Mouse (Mus musculus): ENCODE measurements around the gene Map7d2. TPM values are rescaled to one million over a fixed set of nuclear protein-coding genes. Genes with fewer than 3 reads are reported as not detected.

Map7d2 gene
- polyA plus RNA-seq, 3 experiments from 2014 or later: not detected

DNA sequence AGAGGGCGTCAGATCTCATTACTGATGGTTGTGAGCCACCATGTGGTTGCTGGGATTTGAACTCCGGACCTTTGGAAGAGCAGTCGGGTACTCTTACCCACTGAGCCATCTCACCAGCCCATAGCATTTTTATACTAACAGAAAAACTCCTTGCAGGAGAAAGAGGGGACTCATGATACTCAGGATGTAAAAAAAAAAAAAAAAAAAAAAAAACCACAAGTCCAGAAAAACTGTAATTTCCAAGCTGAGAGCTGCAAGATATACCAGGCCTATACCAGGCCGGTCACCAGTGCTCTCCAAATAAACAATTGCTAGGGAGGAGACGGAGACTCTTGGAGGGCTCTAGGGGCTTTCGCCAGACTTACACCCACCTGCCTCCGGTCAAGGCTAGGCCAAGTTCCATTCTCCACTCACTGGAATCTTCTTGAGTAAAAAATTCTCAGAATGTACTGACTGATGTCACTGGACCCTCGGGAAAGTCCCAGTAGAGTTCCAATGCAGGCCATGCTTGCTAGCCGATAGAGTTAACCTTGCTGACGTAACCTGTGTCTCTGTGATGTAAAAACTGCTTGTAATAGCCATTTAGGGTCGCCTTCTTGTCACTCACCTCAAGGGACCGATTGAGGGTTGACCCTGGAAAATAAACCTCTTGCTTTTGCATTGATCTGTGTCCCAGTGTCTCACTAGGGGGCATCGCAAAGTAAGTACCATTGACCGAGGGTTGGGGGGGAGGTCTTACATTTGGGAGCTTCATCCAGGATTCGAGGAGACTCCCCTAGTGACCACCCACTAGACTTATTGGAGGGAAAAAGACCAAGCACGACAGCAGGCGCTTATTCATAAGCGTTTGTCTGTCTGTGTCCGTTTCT, 95.7 kb downstream of the Map7d2 start:
- ATAC-seq: peak; percentile 65

DNA sequence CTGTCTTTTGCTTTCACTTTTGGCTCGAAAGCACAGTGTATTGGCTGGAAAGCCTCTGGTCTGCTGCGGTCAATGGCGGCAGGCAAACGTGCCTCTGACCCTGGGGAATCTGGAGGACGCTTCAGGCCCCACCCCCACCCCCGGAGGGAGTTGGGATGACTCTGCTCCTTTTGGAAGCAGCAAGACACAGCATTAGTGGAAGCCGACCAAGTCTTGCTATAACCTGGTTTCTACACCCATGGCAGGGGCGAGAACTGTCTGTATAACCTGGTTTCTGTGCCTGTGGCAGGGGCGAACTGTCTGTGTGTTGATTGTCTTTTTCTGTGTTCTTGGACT, 96.3 kb downstream of the Map7d2 start:
- peak; percentile 40 for ATAC-seq

DNA sequence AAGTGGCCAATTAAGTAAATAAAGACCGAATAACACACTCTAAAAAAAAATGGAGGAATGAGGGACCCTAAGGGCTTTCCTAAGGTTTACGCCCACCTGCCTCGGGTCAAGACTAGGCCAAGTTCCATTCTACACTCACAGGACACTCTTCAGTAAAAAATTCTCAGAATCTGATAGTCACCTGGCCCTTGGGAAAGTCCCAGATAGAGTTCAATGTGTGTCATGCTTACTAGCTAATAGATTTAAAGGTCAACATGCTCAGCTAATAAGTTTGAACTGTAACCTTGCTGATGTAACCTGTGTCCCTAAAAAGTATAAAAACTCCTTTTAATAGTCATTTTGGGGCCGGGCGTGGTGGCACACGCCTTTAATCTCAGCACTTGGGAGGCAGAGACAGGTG, 101.2 kb downstream of the Map7d2 start:
- ATAC-seq: peak; percentile 77

DNA sequence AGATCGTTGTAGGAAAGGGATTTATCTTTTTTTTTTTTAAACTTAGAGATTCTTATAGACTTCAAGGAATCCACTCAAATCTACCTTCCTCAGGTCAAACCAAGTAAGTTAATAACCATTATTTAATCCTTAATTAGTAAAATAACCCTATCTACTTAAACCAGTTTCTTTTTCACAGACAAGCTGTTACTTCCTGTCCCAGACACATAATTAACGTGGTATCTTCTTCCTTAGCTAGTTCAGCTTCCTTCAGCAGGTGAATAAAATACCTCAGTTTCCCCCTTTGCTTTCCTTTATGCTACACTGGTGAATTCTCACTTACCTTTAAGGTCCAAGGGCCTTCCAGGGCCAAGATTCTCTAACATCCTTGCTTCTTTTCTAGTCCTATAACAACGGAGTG, 107.4 kb downstream of the Map7d2 start:
- ATAC-seq: peak; percentile 58

DNA sequence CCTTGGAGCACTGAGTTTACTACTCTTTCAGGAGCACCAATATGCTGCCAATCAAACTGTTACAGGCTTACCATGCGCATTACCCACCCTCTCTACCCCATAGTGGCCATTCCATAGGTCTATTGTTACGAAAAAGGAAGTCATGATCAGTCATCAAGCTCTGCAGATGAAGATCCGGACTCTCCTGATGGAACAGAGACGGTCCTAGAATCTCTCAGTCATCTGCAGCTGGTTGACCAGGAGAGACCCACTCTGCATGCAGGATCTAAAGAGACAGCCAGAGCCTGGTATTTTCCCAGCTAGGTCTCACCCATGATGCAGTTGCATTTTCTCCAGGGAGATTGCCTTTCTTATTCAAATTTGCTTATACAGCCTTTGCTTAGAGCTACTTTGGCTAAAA, 108.3 kb downstream of the Map7d2 start:
- ATAC-seq: peak; percentile 41

DNA sequence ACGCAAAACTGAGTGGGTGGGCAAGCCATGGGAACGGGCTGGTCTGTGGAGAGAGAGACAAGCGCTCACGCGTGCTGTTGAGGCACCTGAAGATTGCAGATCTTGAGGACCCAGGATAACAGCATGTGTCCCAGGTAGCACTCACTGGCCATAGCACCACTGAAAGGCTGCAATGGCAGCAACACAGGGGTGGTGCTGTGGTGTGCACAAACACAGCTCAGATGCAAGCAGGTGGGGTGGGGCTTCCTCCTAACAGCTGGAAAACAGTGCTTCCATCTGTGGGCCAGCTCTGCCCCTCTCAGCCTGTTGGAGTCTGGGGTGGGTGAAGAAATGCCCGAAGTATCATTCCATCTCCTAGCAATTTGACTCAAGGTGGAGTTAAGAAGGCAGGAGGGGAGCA, 112.0 kb downstream of the Map7d2 start, which contains the start of gene Bclaf3:
Gene Bclaf3, plus strand, starts transcription at position 301 of the 400 bp plus-strand sequence.
- ATAC-seq: no peak

DNA sequence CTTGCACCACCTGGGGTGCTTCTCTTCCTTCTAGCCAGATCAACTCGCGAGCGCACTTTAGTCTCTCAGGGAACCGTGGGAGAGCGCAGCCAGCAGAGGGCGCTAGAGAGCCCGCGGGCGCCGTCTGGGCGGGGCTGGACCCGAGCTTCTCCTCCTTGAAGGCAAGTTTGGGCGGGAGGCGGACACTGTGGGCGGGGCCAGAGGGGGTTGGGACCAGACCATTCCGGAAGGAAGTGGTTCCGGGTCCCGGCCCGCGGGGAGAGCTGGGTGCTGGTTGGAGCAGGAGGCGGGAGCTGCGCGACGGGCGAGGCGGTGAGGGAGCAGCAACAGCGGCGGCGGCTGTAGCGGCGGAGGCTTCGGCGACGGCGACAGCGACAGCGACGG, 118.0 kb downstream of the Map7d2 start:
- peak; percentile 97 for ATAC-seq

DNA sequence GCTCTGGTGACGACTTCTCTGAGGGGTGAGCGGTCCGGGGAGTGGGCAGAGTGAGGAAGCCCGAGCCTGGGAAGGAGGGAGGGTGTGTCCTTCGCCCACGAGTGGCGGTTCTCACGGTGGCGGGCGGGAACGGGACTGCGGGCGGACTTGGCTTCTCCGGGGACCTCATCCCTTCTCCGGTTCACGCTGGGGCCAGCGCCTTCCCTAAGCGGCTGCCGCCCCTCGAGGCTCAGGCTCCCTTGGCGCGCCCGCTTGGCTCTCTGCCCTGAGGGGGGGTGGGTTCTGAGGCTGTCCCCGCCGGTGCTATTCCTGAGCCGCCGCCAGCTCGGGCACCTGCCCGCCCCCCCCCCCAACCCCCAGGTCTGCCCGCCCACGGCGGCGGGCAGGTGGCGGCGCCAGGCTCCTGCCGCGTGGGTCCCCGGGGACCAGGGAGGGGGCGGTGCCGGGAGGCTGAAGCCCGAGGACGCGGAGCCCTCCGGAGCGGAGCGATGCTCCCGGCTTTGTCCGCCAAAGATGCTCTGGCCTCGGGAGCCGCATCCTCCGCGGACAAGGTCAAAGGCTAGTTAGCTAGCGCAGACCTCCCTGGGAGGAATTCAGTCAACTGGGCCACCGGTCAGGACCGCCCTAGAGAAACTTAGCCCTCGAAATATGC, 118.6 kb downstream of the Map7d2 start:
- ATAC-seq: no peak

DNA sequence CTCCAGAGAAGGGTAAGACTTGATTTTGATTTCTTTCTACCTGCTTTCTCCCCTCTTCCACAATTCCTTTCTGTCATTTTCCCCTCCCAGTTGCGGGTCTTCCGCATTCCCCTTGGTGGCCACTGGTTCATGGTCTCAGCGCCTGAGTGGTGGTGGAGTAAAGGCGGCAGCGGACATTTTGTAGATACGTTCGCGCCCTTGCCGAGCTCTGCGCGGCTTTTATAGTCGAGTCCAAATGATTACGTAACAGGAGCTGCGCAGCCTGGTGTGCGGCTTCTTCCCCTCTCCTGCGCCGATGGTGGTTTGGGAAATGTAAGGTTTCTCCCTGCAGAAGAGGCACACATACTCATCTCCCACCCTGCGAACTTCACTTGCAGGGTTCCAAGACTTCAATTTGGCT, 127.6 kb downstream of the Map7d2 start:
- no peak for ATAC-seq

DNA sequence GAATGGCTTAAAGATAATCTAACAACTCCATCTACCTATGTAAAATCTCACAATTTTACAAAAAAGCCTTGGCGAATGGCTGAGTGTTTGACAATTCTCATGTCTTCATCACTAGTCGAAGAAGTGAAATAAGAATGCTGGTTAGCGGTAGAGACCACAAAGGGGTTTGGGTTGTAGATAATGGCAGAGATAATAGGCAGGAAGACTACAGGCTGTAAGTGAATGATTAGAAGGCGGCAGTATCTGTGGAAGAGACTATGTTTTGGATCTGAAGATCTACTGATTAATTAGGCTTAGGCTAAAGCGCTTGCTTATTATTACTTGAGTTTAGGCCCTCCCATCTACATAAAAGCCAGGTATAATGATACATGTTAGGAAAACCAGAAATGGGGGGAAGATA, 132.7 kb downstream of the Map7d2 start:
- no peak for ATAC-seq

Other genes with a start within 250 kb of the Map7d2 start
- 10 to 100 TPM in 1 of 3 experiments, 1 to 10 TPM in 2; 7.0 to 11.7 (median 8.6) TPM for gene Rps6ka3, start 204.3 kb upstream of the Map7d2 start, polyA plus RNA-seq (2017; shearing (Covaris generic))
- 100 to 1,000 TPM in 1 of 3 experiments, 10 to 100 TPM in 2; 58.5 to 120 (median 72.2) TPM for gene Eif1ax, start 42.4 kb upstream of the Map7d2 start, polyA plus RNA-seq (2017; shearing (Covaris generic))
- gene Bclaf3, start 112.1 kb downstream of the Map7d2 start, polyA plus RNA-seq (2017; shearing (Covaris generic)): 10 to 100 TPM; 41.2 to 56.5 (median 43.7) TPM
- gene Sh3kbp1, start 212.7 kb downstream of the Map7d2 start, polyA plus RNA-seq (2017; shearing (Covaris generic)): 100 to 1,000 TPM; 240 to 325 (median 290) TPM

Measured in inflammation-experienced regulatory T-cells, adult 6 months (primary cell).